Mouse (Mus musculus) liver, postnatal 0 days (tissue): ENCODE measurements around the gene Lyrm4.
A peak's percentile ranks its signal among the peaks of the same experiment; 100 is the strongest.

ENCODE experiments used
- CTCF ChIP-seq: sonication (generic); IDR thresholded peaks from 2 replicates; pipeline ENCODE4 v1.5.1; 2016; ENCODE audit warnings: antibody characterized with exemption, low read depth
- EP300 ChIP-seq: IDR thresholded peaks from 2 replicates; pipeline ENCODE4 v1.6.1; 2016; ENCODE audit warnings: antibody characterized with exemption, low read depth, mild to moderate bottlenecking

GRCm38 (mm10) chr13:35959391-35960067, 157.8 kb downstream of the Lyrm4 start:
- TF ChIP-seq EP300 = peak; percentile 73
- no peak for TF ChIP-seq CTCF
